Mouse (Mus musculus): ENCODE data around the gene Kpna1. TPM values are rescaled to one million over a fixed set of nuclear protein-coding genes. Genes with fewer than 3 reads are reported as not detected.

The Kpna1 gene
- polyA plus RNA-seq (2014; fragmentation: Illumina TruSeq; extraction: RNeasy Lipid Tissue Mini Kit (QIAGEN cat#74804); ENCODE audit: low read depth, low replicate concordance), result 49.0 TPM

GRCm38 (mm10) chr16:35978450-35978849 lies at the start of gene Kpna1:
Gene Kpna1, plus strand, starts transcription at chr16:35978750.

DNA sequence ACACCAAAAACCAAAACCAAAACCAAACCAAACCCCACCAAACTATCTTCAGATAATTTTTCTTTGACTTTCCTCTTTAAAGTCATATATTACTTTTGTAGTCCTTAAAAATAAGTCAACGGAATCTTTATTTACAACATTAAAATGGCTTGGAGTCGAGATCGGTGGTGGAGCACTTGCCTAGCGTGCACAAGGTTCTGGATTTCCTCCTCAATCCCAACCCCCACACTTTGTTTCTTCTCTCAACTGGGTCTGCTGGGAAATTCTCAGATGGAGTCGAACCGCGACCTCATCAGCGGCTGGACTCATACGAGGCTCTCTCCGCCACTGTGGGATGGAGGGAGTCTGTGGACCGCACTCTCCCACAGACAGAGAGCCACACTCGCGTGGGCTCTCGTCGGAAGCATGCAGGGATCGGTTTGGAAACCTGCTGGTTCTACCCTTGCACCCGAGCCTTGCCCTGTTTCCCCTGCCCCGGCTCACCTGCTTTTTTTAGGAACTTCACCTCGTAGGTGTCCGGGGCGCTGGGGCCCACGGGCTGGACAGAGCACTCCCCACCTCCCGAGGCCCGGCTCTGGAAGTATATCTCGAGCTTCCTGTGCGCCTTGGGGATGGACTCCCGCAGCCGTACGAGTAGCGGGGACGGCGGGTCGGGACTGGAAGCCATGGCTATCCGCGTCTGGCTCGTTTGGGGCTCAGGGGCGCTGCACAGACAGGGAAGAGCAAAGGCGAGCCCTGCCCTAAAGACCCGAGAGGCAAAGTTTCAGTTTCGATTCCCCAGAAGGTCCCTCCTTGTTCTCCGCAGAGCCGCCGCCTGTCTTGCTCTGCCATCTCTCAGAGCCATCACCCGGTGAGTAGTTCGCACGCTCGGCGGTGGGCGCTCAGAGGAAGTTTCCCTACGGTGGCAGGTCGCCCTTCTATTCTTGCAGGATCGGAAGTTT lies 40.1 kb upstream of the Kpna1 start, which contains the start of the genes Parp9 and Dtx3l:
TSS of gene Parp9 (plus strand) at position 260 of the 941 bp plus-strand sequence.
TSS of gene Dtx3l (minus strand) at position 941 of the 941 bp plus-strand sequence.

DNA sequence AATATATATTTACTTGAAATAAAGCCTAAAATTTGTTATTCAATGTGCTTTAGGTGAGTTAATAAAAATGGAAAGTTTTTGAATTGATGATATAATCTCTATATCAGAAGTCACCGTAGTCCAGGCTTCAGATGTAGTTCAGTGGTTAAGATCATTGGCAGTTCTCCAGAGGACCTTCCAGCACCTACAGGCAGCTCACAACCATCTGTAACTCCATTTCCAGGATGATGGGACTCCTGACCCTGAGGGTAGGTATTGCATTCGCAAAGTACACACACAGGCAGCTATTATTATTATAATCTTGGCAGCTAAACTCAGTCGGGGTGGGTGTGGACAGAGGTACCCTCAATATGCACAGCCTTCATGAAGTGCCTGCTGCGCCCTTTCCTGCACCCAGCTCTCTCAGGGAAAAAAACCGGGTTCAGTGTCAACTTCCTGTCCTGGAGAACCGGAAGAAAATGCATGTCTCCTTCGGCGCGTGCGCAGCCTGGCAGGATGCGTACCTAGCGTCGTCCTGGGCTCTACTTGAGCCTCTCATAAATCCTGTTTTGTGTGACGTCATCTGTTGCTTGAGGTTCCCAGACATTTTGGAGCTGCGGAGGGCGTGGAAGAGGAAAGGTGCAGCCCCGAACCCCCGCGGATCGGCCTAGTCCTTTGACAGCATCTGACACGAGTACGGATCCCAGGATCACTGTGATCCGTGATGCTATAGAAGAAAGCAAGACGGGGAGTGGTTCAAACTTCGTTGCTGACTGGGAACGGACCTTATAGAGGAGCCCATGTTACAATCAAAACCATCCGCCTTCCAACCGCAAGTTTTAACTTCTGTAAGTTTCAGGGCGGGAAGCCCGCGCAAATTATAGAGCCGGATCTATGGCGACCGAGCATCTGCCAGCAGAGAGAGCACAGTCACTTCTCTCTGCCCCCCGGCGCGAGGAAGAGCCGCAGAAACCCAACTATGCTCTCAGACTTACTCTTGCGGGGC lies 62.4 kb downstream of the Kpna1 start, which contains the start of gene Wdr5b:
TSS of gene Wdr5b (plus strand) at position 551 of the 985 bp plus-strand sequence.

GRCm38 (mm10) chr16:36071450-36072379 lies 93.2 kb downstream of the Kpna1 start, which contains the start of the genes Fam162a and Ccdc58:
Gene Fam162a, minus strand, starts transcription at chr16:36071594.
Gene Ccdc58, plus strand, starts transcription at chr16:36071685.

Other genes starting within 250 kb of the Kpna1 start
- 13.3 TPM for gene Dirc2, start 209.4 kb upstream of the Kpna1 start, polyA plus RNA-seq (2014; fragmentation: Illumina TruSeq; extraction: RNeasy Lipid Tissue Mini Kit (QIAGEN cat#74804); ENCODE audit: low read depth, low replicate concordance)
- 1.9 TPM for gene Hspbap1, start 208.4 kb upstream of the Kpna1 start, polyA plus RNA-seq (2014; fragmentation: Illumina TruSeq; extraction: RNeasy Lipid Tissue Mini Kit (QIAGEN cat#74804); ENCODE audit: low read depth, low replicate concordance)
- 13.2 TPM for gene Parp14, start 107.2 kb upstream of the Kpna1 start, polyA plus RNA-seq (2014; fragmentation: Illumina TruSeq; extraction: RNeasy Lipid Tissue Mini Kit (QIAGEN cat#74804); ENCODE audit: low read depth, low replicate concordance)
- gene Parp9, start 40.3 kb upstream of the Kpna1 start, polyA plus RNA-seq (2014; fragmentation: Illumina TruSeq; extraction: RNeasy Lipid Tissue Mini Kit (QIAGEN cat#74804); ENCODE audit: low read depth, low replicate concordance), result 60.9 TPM
- 40.4 TPM for gene Dtx3l, start 39.6 kb upstream of the Kpna1 start, polyA plus RNA-seq (2014; fragmentation: Illumina TruSeq; extraction: RNeasy Lipid Tissue Mini Kit (QIAGEN cat#74804); ENCODE audit: low read depth, low replicate concordance)
- gene Wdr5b, start 62.4 kb downstream of the Kpna1 start, polyA plus RNA-seq (2014; fragmentation: Illumina TruSeq; extraction: RNeasy Lipid Tissue Mini Kit (QIAGEN cat#74804); ENCODE audit: low read depth, low replicate concordance), result 3.4 TPM
- gene Fam162a, start 92.8 kb downstream of the Kpna1 start, polyA plus RNA-seq (2014; fragmentation: Illumina TruSeq; extraction: RNeasy Lipid Tissue Mini Kit (QIAGEN cat#74804); ENCODE audit: low read depth, low replicate concordance), result 96.6 TPM
- gene Ccdc58, start 92.9 kb downstream of the Kpna1 start, polyA plus RNA-seq (2014; fragmentation: Illumina TruSeq; extraction: RNeasy Lipid Tissue Mini Kit (QIAGEN cat#74804); ENCODE audit: low read depth, low replicate concordance), result 185 TPM
- not detected for gene Csta1, start 152.5 kb downstream of the Kpna1 start, polyA plus RNA-seq (2014; fragmentation: Illumina TruSeq; extraction: RNeasy Lipid Tissue Mini Kit (QIAGEN cat#74804); ENCODE audit: low read depth, low replicate concordance)
- not detected for gene Stfa2l1, start 178.1 kb downstream of the Kpna1 start, polyA plus RNA-seq (2014; fragmentation: Illumina TruSeq; extraction: RNeasy Lipid Tissue Mini Kit (QIAGEN cat#74804); ENCODE audit: low read depth, low replicate concordance)
- gene Gm5483, start 205.5 kb downstream of the Kpna1 start, polyA plus RNA-seq (2014; fragmentation: Illumina TruSeq; extraction: RNeasy Lipid Tissue Mini Kit (QIAGEN cat#74804); ENCODE audit: low read depth, low replicate concordance), result not detected
- gene Gm5416, start 231.7 kb downstream of the Kpna1 start, polyA plus RNA-seq (2014; fragmentation: Illumina TruSeq; extraction: RNeasy Lipid Tissue Mini Kit (QIAGEN cat#74804); ENCODE audit: low read depth, low replicate concordance), result not detected
- gene 2010005H15Rik, start 242.7 kb downstream of the Kpna1 start, polyA plus RNA-seq (2014; fragmentation: Illumina TruSeq; extraction: RNeasy Lipid Tissue Mini Kit (QIAGEN cat#74804); ENCODE audit: low read depth, low replicate concordance), result not detected